Mouse (Mus musculus): ENCODE measurements around the gene Degs2.

DNA sequence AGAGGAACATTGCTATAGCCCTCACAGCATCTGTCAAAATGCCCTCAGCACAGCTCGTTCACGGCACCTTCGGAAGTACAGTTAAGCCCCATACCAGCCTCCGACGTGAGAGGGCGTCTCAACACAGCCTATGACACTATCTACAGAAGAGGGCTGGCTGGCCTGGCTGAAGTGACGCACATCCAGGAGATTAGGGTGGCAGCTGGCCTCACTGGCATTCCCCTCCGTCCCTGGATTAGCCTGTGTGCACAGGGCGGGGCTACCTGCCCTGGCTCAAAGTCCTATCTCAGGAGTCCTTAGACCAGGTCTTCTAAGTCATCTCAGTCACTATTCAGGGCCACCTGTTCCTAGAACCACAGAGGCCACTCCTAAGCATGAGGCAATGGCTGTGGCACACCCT, 12.9 kb downstream of the Degs2 start:
- TF ChIP-seq POLR2A (IDR thresholded peaks at IDR 0.05; ENCODE audit: insufficient read length, low read depth) (no peak), USF1 (IDR thresholded peaks at IDR 0.05; ENCODE audit: low read depth) (no peak), E2F4 (IDR thresholded peaks at IDR 0.05; ENCODE audit: insufficient read depth) (no peak), REST (IDR thresholded peaks at IDR 0.05; ENCODE audit: insufficient read depth, insufficient read length) (no peak), SRF (IDR thresholded peaks at IDR 0.05; ENCODE audit: control insufficient read depth, insufficient read length, low read depth) (no peak), MAX (IDR thresholded peaks at IDR 0.05; ENCODE audit: low read depth) (no peak), TCF12 (IDR thresholded peaks at IDR 0.05; ENCODE audit: insufficient read depth, poor library complexity, severe bottlenecking) (no peak)

All from myocyte (in vitro differentiated cells).